Mouse (Mus musculus) heart, embryonic 14.5 days (tissue): ENCODE data around the gene Echs1. TPM values are rescaled to one million over a fixed set of nuclear protein-coding genes. Genes with fewer than 3 reads are reported as not detected.
A peak's percentile ranks its signal among the peaks of the same experiment; 100 is the strongest.

Experiments used
- ATAC-seq: fragments of 200-750 bp; cut with Nextera tagmentation; 2 replicates; pipeline ENCODE4 v1.8.0; 2017; ENCODE audit warnings: low read depth, moderate TSS enrichment; ENCODE audit not compliant: insufficient number of reproducible peaks, insufficient read depth, low FRiP score
- H3K27ac ChIP-seq, 2 experiments: fragments of 200-500 bp in 1 of 2; fragments of 300-500 bp in 1 of 2; sonication (generic) in 1 of 2; replicated peaks in 1 of 2; 2 replicates each; pipeline ENCODE4 v1.5.1; 2012 to 2014; ENCODE audit warnings: low read depth in 2 of 2, low read length in 2 of 2, control low read depth in 1 of 2, mild to moderate bottlenecking in 1 of 2, mixed read lengths in 1 of 2; ENCODE audit not compliant: control insufficient read depth in 1 of 2, insufficient read depth in 1 of 2
- H3K27me3 ChIP-seq: fragments of 300-500 bp; sonication (generic); 2 replicates; pipeline ENCODE4 v1.6.1; 2014; ENCODE audit warnings: mild to moderate bottlenecking, low read length, control low read depth; ENCODE audit not compliant: control insufficient read depth, insufficient read depth
- H3K36me3 ChIP-seq: fragments of 300-500 bp; sonication (generic); 2 replicates; pipeline ENCODE4 v1.6.1; 2014; ENCODE audit warnings: mild to moderate bottlenecking, control low read depth, low read length, mixed read lengths; ENCODE audit not compliant: control insufficient read depth, insufficient read depth
- H3K4me1 ChIP-seq, 2 experiments: fragments of 200-500 bp in 1 of 2; fragments of 300-500 bp in 1 of 2; sonication (generic) in 1 of 2; 2 replicates each; pipeline ENCODE4 v1.6.1; 2012 to 2014; ENCODE audit warnings: low read length in 2 of 2, control low read depth in 1 of 2, mixed read lengths in 1 of 2; ENCODE audit not compliant: control insufficient read depth in 2 of 2, insufficient read depth in 2 of 2
- H3K4me2 ChIP-seq: fragments of 300-500 bp; sonication (generic); 2 replicates; pipeline ENCODE4 v1.6.1; 2014; ENCODE audit warnings: mild to moderate bottlenecking, low read length
- H3K4me3 ChIP-seq, 2 experiments: fragments of 200-500 bp in 1 of 2; fragments of 300-500 bp in 1 of 2; sonication (generic) in 1 of 2; 2 replicates each; pipeline ENCODE4 v1.5.1; 2012 to 2014; ENCODE audit warnings: low read length in 2 of 2, mild to moderate bottlenecking in 2 of 2, control low read depth in 1 of 2, low read depth in 1 of 2, moderate library complexity in 1 of 2; ENCODE audit not compliant: control insufficient read depth in 1 of 2, insufficient read depth in 1 of 2
- H3K9ac ChIP-seq: fragments of 300-500 bp; sonication (generic); 2 replicates; pipeline ENCODE4 v1.6.1; 2014; ENCODE audit warnings: mild to moderate bottlenecking, low read length
- H3K9me3 ChIP-seq: fragments of 300-500 bp; sonication (generic); 2 replicates; pipeline ENCODE4 v1.6.1; 2016; ENCODE audit warnings: low read length, control low read depth; ENCODE audit not compliant: control insufficient read depth
- WGBS: fragments of 180-500 bp; shearing (Covaris S2); extraction: QIAGEN DNeasy Blood & Tissue Kit; methylation state at CpG from one replicate; pipeline ENCODE4 v1.1.7; 2014; 5-methylcytosine and 5-hydroxymethylcytosine counted together
- polyA plus RNA-seq: library from polyadenylated mRNA; unstranded; fragments of >200 nt; fragmentation: Nextera tagmentation; extraction: Ambion mirVana; gene quantifications from 2 replicates; pipeline ENCODE4 v1.2.1, GENCODE M21; 2014

Echs1 gene
- polyA plus RNA-seq, 1 experiment from 2014 or later, result 220 TPM

- Histone ChIP-seq H3K9ac (no peak overlapping the region), H3K4me1 (peaks cover 9 to 10% of the 10 kb centered on the region in 2 experiments), H3K36me3 (peaks cover 19% of the 10 kb centered on the region), H3K4me3 (no peak overlapping the region), H3K9me3 (no peaks in the 10 kb centered on the region), H3K4me2 (no peak overlapping the region), H3K27ac (no peak overlapping the region), H3K27me3 (no peaks in the 10 kb centered on the region)
- WGBS, result 36% methylated on average over 1 of the region's 1 CpGs
- ATAC-seq, result no peak
Observed at GRCm38 (mm10) chr7:140095556-140095955, 20.7 kb downstream of the Echs1 start.

- peak; percentile 52; the same call in 1 of the 2 replicates for ATAC-seq
- no peak overlapping the region for H3K9ac ChIP-seq
- H3K36me3 ChIP-seq, result peaks cover 18% of the 10 kb centered on the region
- H3K9me3 ChIP-seq, result no peaks in the 10 kb centered on the region
- 34% methylated on average over 5 of the region's 5 CpGs for WGBS
- H3K4me2 ChIP-seq, result no peak overlapping the region
- H3K4me3 ChIP-seq, result no peak overlapping the region
- no peak overlapping the region for H3K27ac ChIP-seq
- peaks cover 9 to 10% of the 10 kb centered on the region in 2 experiments for H3K4me1 ChIP-seq
- H3K27me3 ChIP-seq, result no peaks in the 10 kb centered on the region
Observed at GRCm38 (mm10) chr7:140094954-140095353, 21.3 kb downstream of the Echs1 start.

GRCm38 (mm10) chr7:140092924-140093528 is 23.2 kb downstream of the Echs1 start, which contains the start of gene Prap1:
Prap1 (plus strand) TSS chr7:140093395.
- ATAC-seq, result no peak
- Histone ChIP-seq H3K9me3 (no peaks in the 10 kb centered on the region), H3K36me3 (peaks cover 8% of the 10 kb centered on the region; the same call in 1 of the 2 replicates), H3K4me3 (no peak within 1 kb of the TSS), H3K27me3 (no peaks in the 10 kb centered on the region), H3K4me2 (no peak within 1 kb of the TSS), H3K9ac (no peak within 1 kb of the TSS), H3K27ac (no peak within 1 kb of the TSS), H3K4me1 (peaks cover 9 to 10% of the 10 kb centered on the region in 2 experiments)
- WGBS, result 73% methylated on average over 5 of the region's 5 CpGs

- no peak overlapping the region for H3K4me2 ChIP-seq
- no peak overlapping the region for H3K9ac ChIP-seq
- no peaks in the 10 kb centered on the region for H3K27me3 ChIP-seq
- ATAC-seq, result no peak
- WGBS, result 79% methylated on average over 10 of the region's 10 CpGs
- H3K9me3 ChIP-seq, result no peaks in the 10 kb centered on the region
- no peak overlapping the region for H3K27ac ChIP-seq
- H3K36me3 ChIP-seq, result no peaks in the 10 kb centered on the region
- H3K4me1 ChIP-seq, result peaks cover 9 to 10% of the 10 kb centered on the region in 2 experiments
- H3K4me3 ChIP-seq, result no peak overlapping the region
Observed at GRCm38 (mm10) chr7:140090601-140091000, 25.7 kb downstream of the Echs1 start.

GRCm38 (mm10) chr7:140082242-140082678 is 34.0 kb downstream of the Echs1 start, which contains the start of gene Caly:
Caly (minus strand) TSS chr7:140082548.
- Histone ChIP-seq H3K27me3 (peaks cover 42% of the 10 kb centered on the region), H3K27ac (no peak within 1 kb of the TSS), H3K4me1 (peaks cover 0 to 4% of the 10 kb centered on the region in 2 experiments; a peak in 1 of 4 replicates), H3K4me2 (no peak within 1 kb of the TSS), H3K9ac (no peak within 1 kb of the TSS), H3K4me3 (no peak within 1 kb of the TSS), H3K9me3 (no peaks in the 10 kb centered on the region), H3K36me3 (no peaks in the 10 kb centered on the region)
- WGBS, result 9% methylated on average over 18 of the region's 18 CpGs
- ATAC-seq, result no peak

GRCm38 (mm10) chr7:140081408-140082241 is 34.7 kb downstream of the Echs1 start:
- WGBS, result 22% methylated on average over 20 of the region's 20 CpGs
- no peak overlapping the region for H3K4me3 ChIP-seq
- ATAC-seq, result no peak
- no peaks in the 10 kb centered on the region for H3K9me3 ChIP-seq
- peaks cover 42% of the 10 kb centered on the region for H3K27me3 ChIP-seq
- H3K36me3 ChIP-seq, result no peaks in the 10 kb centered on the region
- no peak overlapping the region for H3K27ac ChIP-seq
- H3K4me1 ChIP-seq, result peaks cover 0 to 4% of the 10 kb centered on the region in 2 experiments; a peak in 1 of 4 replicates
- H3K9ac ChIP-seq, result no peak overlapping the region
- no peak overlapping the region for H3K4me2 ChIP-seq

- ATAC-seq, result no peak; the same call in 1 of the 2 replicates
- peak overlapping the region; percentile 45 for H3K4me2 ChIP-seq
- H3K4me3 ChIP-seq, result peak overlapping the region; percentile 6 to 15; a peak in 1 of 4 replicates
- no peak overlapping the region for H3K9ac ChIP-seq
- WGBS, result 5% methylated on average over 24 of the region's 24 CpGs
- H3K36me3 ChIP-seq, result no peaks in the 10 kb centered on the region
- H3K9me3 ChIP-seq, result no peaks in the 10 kb centered on the region
- H3K4me1 ChIP-seq, result peaks cover 0 to 4% of the 10 kb centered on the region in 2 experiments; a peak in 1 of 4 replicates
- H3K27me3 ChIP-seq, result peaks cover 44% of the 10 kb centered on the region
- H3K27ac ChIP-seq, result no peak overlapping the region
Observed at GRCm38 (mm10) chr7:140080503-140081156, 35.6 kb downstream of the Echs1 start.
